12 mouse cellular contexts compared by ENCODE assay signal in the genomic region with DNA sequence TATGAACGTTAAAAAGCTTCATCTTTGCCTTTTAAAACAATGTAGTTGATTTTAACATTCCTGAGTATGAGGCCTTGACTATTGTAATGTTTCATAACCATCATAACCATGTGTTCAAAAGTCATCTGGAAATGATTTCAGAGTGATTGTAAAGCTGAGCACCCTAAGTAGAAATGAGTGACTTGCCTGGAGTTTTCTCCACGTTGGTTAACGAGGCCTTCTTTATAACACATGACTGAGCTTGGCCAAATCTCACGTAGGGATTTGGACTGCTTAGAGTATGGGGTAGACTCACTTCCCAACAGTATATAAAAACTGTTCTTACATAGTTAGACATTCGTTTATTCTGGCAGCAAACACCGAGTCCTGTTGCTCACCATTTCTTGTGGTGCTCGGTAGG.
"Had no signal": no experiment of that assay in that cellular context is flagged by ENCODE, and none has a peak within 500 bp of the region (broad histone marks: within the 10 kb centered on the region; RNA-seq: fewer than 3 reads in every experiment).

No protein-coding gene starts in this region.

- H3K9me3 ChIP-seq: midbrain, embryonic 13.5 days; stomach, embryonic 15.5 days had no signal

- ATAC-seq: midbrain, embryonic 13.5 days had no signal

- H3K9ac ChIP-seq: liver, embryonic 14.5 days; midbrain, embryonic 13.5 days; stomach, embryonic 15.5 days had no signal

- DNase-seq: kidney, adult 11 months; kidney, adult 9 months; kidney, postnatal 10 days; kidney, postnatal 4 days; lung, adult 18-20 months; right cerebral cortex, postnatal 14 days; thymus, postnatal 36 days had no signal

- H3K4me3 ChIP-seq: layer of hippocampus, adult 2 months; left cerebral cortex, adult 2 months; midbrain, embryonic 13.5 days; stomach, embryonic 15.5 days had no signal

- H3K27ac ChIP-seq: layer of hippocampus, adult 2 months; left cerebral cortex, adult 2 months; liver, embryonic 14.5 days; midbrain, embryonic 13.5 days; stomach, embryonic 15.5 days had no signal

- H3K36me3 ChIP-seq: midbrain, embryonic 13.5 days; stomach, embryonic 15.5 days had no signal

- H3K27me3 ChIP-seq: midbrain, embryonic 13.5 days; stomach, embryonic 15.5 days had no signal

- H3K4me2 ChIP-seq: midbrain, embryonic 13.5 days; stomach, embryonic 15.5 days had no signal
